Mouse (Mus musculus) olfactory bulb, adult 2 months (tissue): ENCODE measurements around the gene Elovl6.

Experiments used
- CTCF ChIP-seq: fragments of 200-500 bp; IDR thresholded peaks from 2 replicates; pipeline ENCODE4 v1.5.1; 2012; ENCODE audit warnings: low read depth, mild to moderate bottlenecking, low read length, moderate library complexity; ENCODE audit not compliant: insufficient read depth
- POLR2A ChIP-seq: fragments of 200-500 bp; IDR thresholded peaks from 2 replicates; pipeline ENCODE4 v1.6.1; 2012; ENCODE audit warnings: mild to moderate bottlenecking, low read depth, low read length, moderate library complexity; ENCODE audit not compliant: insufficient read depth

DNA sequence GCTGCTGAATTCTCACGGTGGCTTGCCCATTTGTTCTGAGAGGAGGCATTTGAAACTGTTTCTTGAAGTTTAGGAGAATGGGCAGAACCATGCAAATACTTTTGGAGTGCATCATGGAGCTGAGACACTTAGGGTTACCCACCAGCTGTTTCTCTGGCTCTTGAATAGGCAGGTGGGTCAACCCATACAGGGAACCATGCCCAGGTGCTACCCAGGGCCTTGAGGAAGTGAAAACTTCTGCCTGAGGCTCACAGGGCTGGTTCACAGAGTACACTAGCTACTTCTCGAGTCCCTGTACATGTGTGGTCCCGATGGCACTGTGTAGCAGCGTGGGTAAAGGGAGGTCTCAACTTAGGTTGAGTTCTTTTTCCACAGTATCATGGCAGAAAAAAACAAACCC, 43.4 kb upstream of the Elovl6 start:
- TF ChIP-seq CTCF: no peak
- TF ChIP-seq POLR2A: no peak
